Mouse (Mus musculus) erythroblast, embryonic 14.5 days (primary cell): Measurements from ENCODE around the gene Palm2.

Source experiments
- GATA1 ChIP-seq: IDR thresholded peaks from 2 replicates; pipeline ENCODE4 v1.6.1; 2012; ENCODE audit warnings: low read length, inconsistent platforms, mixed read lengths
- TAL1 ChIP-seq: IDR thresholded peaks from 3 replicates; pipeline ENCODE4 v1.6.1; 2012; ENCODE audit warnings: low read length, inconsistent platforms, mixed read lengths

DNA sequence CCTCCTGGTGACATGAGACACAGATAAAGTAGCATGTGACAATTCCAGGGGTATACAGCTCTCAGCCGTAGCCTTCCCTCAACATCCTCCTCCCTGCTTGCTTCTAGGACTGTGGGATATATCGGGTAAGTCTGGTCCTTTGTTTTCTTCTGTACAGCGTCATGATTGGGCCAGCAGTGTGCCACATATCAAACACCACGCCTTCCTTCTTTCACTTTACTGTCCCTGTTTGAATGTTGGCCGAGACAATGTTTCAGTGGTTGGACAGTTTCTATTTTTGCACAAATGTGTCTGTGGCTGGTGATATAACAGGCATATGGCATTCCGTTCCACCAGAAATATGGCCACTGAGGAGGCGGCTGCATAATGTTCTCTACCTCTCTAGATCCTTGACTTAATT lies 188.8 kb downstream of the Palm2 start:
- no peak for TF ChIP-seq GATA1
- no peak for TF ChIP-seq TAL1
